Mouse (Mus musculus) cerebellum, postnatal 10 days (tissue): ENCODE results near the gene Fam98a.

Experiments
- DNase-seq, 2 experiments: peaks; one replicate each; pipeline ENCODE4 v3.0.0; 2021; ENCODE audit warnings: mixed read lengths in 2 of 2

Gene Fam98a

DNA sequence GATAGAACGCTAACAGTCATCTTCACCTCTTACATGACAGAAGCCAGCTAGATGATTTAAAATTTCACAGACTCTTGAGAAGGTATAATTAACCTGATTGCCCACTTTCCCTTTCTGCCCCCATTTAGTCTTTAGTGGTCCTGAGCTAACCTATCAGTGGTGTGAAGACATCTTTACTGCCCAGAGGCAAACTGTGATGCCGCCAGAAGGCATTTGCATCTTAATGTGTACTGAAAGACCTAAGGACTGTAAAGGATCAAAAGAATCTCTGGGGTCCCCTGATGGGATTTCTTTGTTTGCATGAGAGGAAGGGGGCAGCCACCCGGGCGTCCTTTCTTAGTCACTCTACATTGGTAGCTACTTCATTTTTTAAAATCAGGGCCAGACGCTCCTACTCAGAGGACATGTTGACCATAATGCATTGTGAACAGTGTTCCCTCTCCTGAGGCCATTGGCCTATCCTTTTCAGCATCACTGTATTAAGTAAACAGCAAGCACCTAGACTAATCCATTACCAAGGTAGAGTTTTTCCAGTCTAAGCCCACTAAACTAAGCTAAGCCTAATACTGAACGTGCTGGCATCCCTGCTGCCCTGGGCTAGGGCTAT lies 30.4 kb downstream of the Fam98a start:
- no peak for DNase-seq

GRCm38 (mm10) chr17:75519239-75519900 lies 32.4 kb downstream of the Fam98a start:
- DNase-seq, result peak; percentile 46

DNA sequence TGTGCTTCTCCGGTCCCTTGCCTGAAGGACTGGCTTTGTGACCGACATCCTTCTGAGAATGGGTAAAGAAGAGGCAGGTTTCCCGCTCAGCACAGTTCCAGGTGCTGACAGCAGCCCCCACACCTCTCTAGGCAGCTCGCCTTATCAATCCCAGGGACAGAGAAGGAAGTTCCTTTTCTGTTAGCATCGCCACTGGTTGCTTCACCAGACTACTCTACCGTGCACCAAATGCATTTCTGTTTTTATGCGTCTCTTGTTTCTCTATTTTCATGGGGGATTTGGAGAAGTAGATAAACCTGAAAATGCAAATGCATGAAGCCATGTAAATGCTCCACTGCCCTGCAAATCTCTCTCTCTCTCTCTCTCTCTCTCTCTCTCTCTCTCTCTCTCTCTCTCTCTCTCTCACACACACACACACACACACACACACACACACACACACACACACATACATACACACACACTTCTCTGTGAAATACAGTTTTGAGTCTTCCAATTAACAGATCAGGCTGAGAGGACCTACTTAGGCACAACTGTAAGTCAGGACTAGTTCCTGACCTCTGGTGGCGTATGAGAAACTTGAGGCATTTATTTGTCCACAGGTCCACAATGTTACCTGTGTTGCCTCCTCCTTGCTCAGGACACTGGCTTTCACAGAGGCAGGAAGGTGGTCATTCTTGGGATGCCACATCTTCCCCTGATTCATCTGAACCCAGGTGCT lies 33.4 kb downstream of the Fam98a start:
- no peak for DNase-seq

GRCm38 (mm10) chr17:75516591-75516990 lies 35.2 kb downstream of the Fam98a start:
- DNase-seq, result no peak

- no peak for DNase-seq
These were observed 42.5 kb downstream of the Fam98a start for GRCm38 (mm10) chr17:75509257-75509656.

GRCm38 (mm10) chr17:75506708-75507641 lies 44.8 kb downstream of the Fam98a start:
- DNase-seq, result no peak

- DNase-seq, result no peak
These were observed 45.6 kb downstream of the Fam98a start for GRCm38 (mm10) chr17:75506097-75506675.

DNA sequence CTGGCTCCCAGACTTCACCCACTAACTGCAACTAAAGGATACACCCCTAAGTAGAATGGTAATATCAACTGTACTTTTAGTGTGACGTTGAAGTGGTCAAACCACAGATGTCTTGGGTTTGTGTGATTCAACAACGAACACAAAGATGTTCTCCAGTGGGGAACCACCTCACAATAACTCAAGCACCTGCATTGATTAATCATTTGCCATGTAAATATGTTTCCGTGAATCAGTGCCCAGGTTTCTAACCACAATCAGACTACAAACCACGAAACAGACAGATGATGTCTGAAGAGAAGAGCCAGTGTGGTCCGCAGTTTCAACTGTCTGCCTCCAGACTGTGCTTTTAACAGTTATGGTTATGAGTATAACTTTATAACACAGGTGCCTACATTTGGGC lies 46.7 kb downstream of the Fam98a start:
- no peak for DNase-seq

DNA sequence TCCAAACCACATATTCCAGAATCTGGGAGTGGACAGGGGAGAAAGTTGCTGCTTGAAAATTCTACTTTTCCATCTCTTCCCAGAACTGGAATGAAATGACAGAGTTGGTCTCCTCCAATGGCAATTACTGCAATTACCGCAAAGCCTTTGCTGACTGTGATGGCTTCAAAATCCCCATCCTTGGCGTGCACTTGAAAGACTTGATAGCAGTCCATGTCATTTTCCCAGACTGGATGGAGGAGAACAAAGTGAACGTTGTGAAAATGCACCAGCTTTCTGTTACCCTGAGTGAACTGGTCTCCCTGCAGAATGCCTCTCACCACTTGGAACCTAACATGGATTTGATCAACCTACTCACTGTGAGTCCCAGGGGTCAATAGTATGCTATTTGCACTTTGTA lies 48.7 kb downstream of the Fam98a start:
- no peak for DNase-seq

- peak; percentile 48 to 56 for DNase-seq
These were observed 53.5 kb downstream of the Fam98a start for GRCm38 (mm10) chr17:75498241-75498651.

- no peak for DNase-seq
These were observed 56.5 kb downstream of the Fam98a start for GRCm38 (mm10) chr17:75495213-75495612.
